Mouse (Mus musculus) G1E (cell line): ENCODE data around the gene Jazf1. TPM values are rescaled to one million over a fixed set of nuclear protein-coding genes. Genes with fewer than 3 reads are reported as not detected.

Source experiments
- ATAC-seq: 2 replicates; pipeline ENCODE4 v1.8.0; 2016; ENCODE audit warnings: mild to moderate bottlenecking; ENCODE audit not compliant: insufficient number of reproducible peaks, poor library complexity, low FRiP score, severe bottlenecking; ENCODE audit errors: extremely low read depth
- DNase-seq: peaks from one replicate; pipeline ENCODE4 v3.0.0; 2012; ENCODE audit warnings: low spot score
- H3K27me3 ChIP-seq: 2 replicates; pipeline ENCODE4 v1.6.1; 2012; ENCODE audit warnings: mild to moderate bottlenecking, low read length, inconsistent platforms; ENCODE audit not compliant: insufficient read depth
- H3K36me3 ChIP-seq: replicated peaks from 2 replicates; pipeline ENCODE3; 2012; ENCODE audit warnings: mild to moderate bottlenecking, inconsistent platforms
- H3K4me1 ChIP-seq: 2 replicates; pipeline ENCODE4 v1.6.1; 2012; ENCODE audit warnings: low read depth, low read length, inconsistent platforms, mixed read lengths; ENCODE audit not compliant: insufficient read depth
- H3K4me3 ChIP-seq: 2 replicates; pipeline ENCODE4 v1.5.1; 2012; ENCODE audit warnings: low read depth, mild to moderate bottlenecking, inconsistent platforms, low read length, moderate library complexity, mixed read lengths
- H3K9me3 ChIP-seq: replicated peaks from 2 replicates; pipeline ENCODE4 v1.6.1; 2012; ENCODE audit warnings: inconsistent platforms
- CTCF ChIP-seq: IDR thresholded peaks from 2 replicates; pipeline ENCODE4 v1.5.1; 2012; ENCODE audit warnings: low read depth, low read length, inconsistent platforms, mixed read lengths
- GATA1 ChIP-seq: IDR thresholded peaks from 2 replicates; pipeline ENCODE4 v1.6.1; 2012; ENCODE audit warnings: borderline replicate concordance, low read length, inconsistent platforms, mixed read lengths
- GATA2 ChIP-seq: IDR thresholded peaks from 2 replicates; pipeline ENCODE4 v1.6.1; 2012; ENCODE audit warnings: low read depth, low read length, inconsistent platforms, borderline replicate concordance
- POLR2AphosphoS5 ChIP-seq: IDR thresholded peaks from 2 replicates; pipeline ENCODE4 v1.6.1; 2012; ENCODE audit warnings: low read depth, low read length, inconsistent platforms; ENCODE audit not compliant: insufficient replicate concordance
- TAL1 ChIP-seq: conservative IDR thresholded peaks from 2 replicates; pipeline ENCODE4 v1.6.1; 2012; ENCODE audit warnings: low read depth, low read length, inconsistent platforms, mixed read lengths
- polyA plus RNA-seq: library from polyadenylated mRNA; stranded (reverse); fragments of >175 nt; gene quantifications from 2 replicates; pipeline ENCODE4 v1.2.3, GENCODE M21; 2012
- total RNA-seq, 2 experiments: library from RNA; stranded (forward) in 1 of 2; stranded (reverse) in 1 of 2; fragments of 200-1000 nt in 1 of 2; fragments of >200 nt in 1 of 2; fragmentation: Nextera tagmentation in 1 of 2; gene quantifications; 2 replicates each; pipeline ENCODE4 v1.2.3; 2014 to 2017

The Jazf1 gene
- total and polyA plus RNA-seq, 3 experiments, result not detected

GRCm38 (mm10) chr6:52851975-52852374 is 216.5 kb downstream of the Jazf1 start:
- H3K4me1 ChIP-seq, result no peaks in the 10 kb centered on the region
- peaks cover 19% of the 10 kb centered on the region for H3K27me3 ChIP-seq
- no peak for DNase-seq
- H3K9me3 ChIP-seq, result no peaks in the 10 kb centered on the region
- no peak for TF ChIP-seq GATA2
- TF ChIP-seq POLR2AphosphoS5, result no peak
- TF ChIP-seq TAL1, result no peak
- no peak for ATAC-seq
- no peak overlapping the region for H3K4me3 ChIP-seq
- no peaks in the 10 kb centered on the region for H3K36me3 ChIP-seq

GRCm38 (mm10) chr6:52851019-52851418 is 217.4 kb downstream of the Jazf1 start:
- Histone ChIP-seq H3K36me3 (no peaks in the 10 kb centered on the region), H3K9me3 (no peaks in the 10 kb centered on the region), H3K27me3 (peaks cover 23% of the 10 kb centered on the region), H3K4me3 (no peak overlapping the region), H3K4me1 (no peaks in the 10 kb centered on the region)
- ATAC-seq (no peak), DNase-seq (no peak)
- TF ChIP-seq POLR2AphosphoS5, result no peak
- TF ChIP-seq GATA2, result no peak
- TF ChIP-seq GATA1, result no peak
- no peak for TF ChIP-seq TAL1
- no peak for TF ChIP-seq CTCF

DNA sequence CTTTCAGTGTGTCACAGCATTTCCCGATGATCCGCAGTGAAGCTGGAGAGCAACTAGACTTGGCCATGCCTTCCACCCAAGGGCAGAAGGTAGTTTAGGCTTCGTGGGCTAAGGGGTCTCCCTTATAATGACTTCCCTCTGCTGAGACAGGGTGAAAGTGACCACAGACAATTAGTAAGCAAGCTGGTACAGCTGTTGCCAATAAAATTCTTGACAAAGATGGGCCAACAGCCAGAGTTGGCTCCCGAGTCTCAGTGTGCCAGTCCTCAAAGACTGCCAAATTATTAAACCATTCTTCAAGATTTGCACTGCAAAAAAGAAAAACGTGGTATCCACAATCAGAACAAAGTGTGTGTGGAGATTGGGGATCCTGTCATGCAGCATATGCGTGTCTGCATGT is 220.2 kb downstream of the Jazf1 start:
- no peaks in the 10 kb centered on the region for H3K4me1 ChIP-seq
- TF ChIP-seq GATA2 (no peak), GATA1 (no peak), CTCF (no peak), TAL1 (no peak), POLR2AphosphoS5 (no peak)
- ATAC-seq (no peak), DNase-seq (no peak)
- no peaks in the 10 kb centered on the region for H3K36me3 ChIP-seq
- H3K9me3 ChIP-seq, result no peaks in the 10 kb centered on the region
- H3K27me3 ChIP-seq, result peaks cover 28% of the 10 kb centered on the region
- H3K4me3 ChIP-seq, result no peak overlapping the region

GRCm38 (mm10) chr6:52846314-52846713 is 222.1 kb downstream of the Jazf1 start:
- Histone ChIP-seq H3K27me3 (peaks cover 24% of the 10 kb centered on the region), H3K4me3 (no peak overlapping the region), H3K4me1 (no peaks in the 10 kb centered on the region), H3K36me3 (no peaks in the 10 kb centered on the region), H3K9me3 (0 out of 2 replicates have a peak, but pooled peaks cover 2% of the 10 kb centered on the region)
- no peak for DNase-seq
- ATAC-seq, result no peak
- TF ChIP-seq GATA2 (no peak), CTCF (no peak), TAL1 (no peak), GATA1 (no peak), POLR2AphosphoS5 (no peak)

DNA sequence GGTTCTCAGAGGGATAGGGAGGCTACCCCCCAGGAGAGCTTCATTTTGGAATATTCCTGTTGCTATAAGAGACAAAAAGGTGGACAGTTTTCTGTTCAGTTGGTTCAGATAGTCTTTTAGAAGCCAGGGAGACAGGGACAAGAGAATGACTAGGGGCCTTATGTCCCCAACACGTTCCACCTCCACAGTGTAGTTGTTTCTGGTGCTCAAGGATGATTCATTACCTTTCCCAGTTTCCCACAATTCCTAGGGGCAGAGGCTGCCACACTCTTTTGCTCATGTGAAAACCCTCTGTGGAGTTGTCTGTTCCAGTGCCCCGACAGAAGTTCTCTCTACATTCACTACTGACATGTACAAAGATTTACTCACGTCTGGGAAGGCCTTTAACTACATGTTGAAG is 223.7 kb downstream of the Jazf1 start:
- ATAC-seq (no peak), DNase-seq (no peak)
- H3K4me3 ChIP-seq, result no peak overlapping the region
- no peaks in the 10 kb centered on the region for H3K36me3 ChIP-seq
- 0 out of 2 replicates have a peak, but pooled peaks cover 2% of the 10 kb centered on the region for H3K9me3 ChIP-seq
- no peak for TF ChIP-seq TAL1
- no peak for TF ChIP-seq GATA2
- no peak for TF ChIP-seq GATA1
- no peak for TF ChIP-seq CTCF
- no peak for TF ChIP-seq POLR2AphosphoS5
- H3K27me3 ChIP-seq, result peaks cover 27% of the 10 kb centered on the region
- 0 out of 2 replicates have a peak, but pooled peaks cover 2% of the 10 kb centered on the region for H3K4me1 ChIP-seq

GRCm38 (mm10) chr6:52843027-52843426 is 225.4 kb downstream of the Jazf1 start:
- no peak for TF ChIP-seq POLR2AphosphoS5
- TF ChIP-seq GATA1, result no peak
- TF ChIP-seq TAL1, result no peak
- TF ChIP-seq CTCF, result no peak
- no peak for TF ChIP-seq GATA2
- no peaks in the 10 kb centered on the region for H3K36me3 ChIP-seq
- no peak for DNase-seq
- H3K4me1 ChIP-seq, result 0 out of 2 replicates have a peak, but pooled peaks cover 2% of the 10 kb centered on the region
- H3K27me3 ChIP-seq, result peaks cover 26% of the 10 kb centered on the region
- ATAC-seq, result no peak
- 0 out of 2 replicates have a peak, but pooled peaks cover 2% of the 10 kb centered on the region for H3K9me3 ChIP-seq
- no peak overlapping the region for H3K4me3 ChIP-seq
